Mouse (Mus musculus): ENCODE data around the gene Gsta4.
"Not testable (repeated sequence)": the region's sequence is repeated elsewhere in the genome, so short reads cannot be mapped to it uniquely, and the experiment has no call there.

The Gsta4 gene

DNA sequence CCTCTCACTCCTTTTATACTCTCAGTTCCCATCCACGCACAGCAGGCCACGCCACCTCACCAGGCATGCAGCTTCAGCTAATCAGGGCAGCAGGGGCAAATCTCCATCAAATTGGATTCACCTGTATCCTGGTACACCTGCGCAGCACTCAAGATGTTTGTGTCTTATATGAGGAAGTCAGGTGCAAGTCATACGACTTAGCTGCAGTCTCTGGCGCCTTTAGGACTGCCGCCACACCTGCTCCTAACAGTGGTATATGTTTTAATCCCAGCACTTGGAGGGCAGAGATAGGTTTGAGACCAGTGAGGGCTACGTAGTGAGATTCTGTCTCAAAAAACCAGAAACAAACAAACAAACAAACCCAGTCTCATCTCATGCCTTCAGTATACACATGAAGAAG is at the start of gene Gsta4:
Gene Gsta4 (plus strand): TSS at position 301 of the 400 bp plus-strand sequence.
- not testable (repeated sequence) for DNase-seq

DNA sequence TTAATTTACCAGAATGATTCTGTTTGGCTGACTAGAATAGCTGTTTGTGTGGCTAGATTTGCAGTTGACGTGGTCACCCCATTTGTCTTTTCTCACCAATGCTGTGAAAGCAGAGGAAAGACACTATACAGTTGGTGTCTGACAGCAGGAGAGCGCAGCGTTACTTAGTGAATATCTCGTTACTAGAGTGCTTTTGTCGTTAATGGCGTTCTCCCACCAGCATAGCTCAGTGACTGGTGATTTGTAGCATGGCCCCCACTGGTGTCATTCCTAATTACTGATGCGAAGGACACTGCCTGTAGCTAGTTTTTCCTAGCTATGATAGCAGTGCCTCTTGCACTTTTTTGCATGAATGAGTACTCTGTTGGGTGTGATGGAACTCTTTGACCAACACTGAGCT is 46.9 kb upstream of the Gsta4 start:
- no peak for DNase-seq

DNA sequence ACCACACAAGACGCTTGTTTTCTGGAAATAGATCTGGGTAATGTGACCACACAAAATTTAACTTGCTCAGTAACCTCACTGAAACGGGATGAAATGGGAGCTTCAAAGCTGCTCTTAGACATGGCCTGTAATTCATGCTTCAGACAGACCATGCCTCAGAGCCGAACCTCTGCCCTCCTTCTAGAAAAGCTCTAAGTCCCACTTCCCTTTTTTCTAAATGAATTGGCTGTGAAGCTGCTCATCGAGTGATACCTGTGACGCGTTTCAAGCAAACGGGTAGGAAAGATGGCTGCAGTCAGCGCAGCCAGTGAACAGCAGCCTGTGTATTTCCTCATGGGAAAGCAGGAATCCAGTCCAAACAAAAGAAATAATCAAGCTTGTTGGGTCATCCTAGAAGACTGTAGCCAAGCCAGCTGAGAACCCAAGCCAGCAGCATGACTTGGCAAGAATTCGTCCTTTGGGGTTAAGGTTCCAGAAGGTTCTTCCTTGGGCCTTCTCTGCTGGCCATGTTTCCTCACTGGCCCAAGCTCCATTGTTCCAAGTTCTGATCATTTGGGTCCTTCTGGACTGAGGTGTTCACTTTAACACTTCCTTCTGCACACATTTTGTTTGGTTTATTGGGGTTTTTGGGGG is 44.4 kb upstream of the Gsta4 start:
- DNase-seq, result no peak

DNA sequence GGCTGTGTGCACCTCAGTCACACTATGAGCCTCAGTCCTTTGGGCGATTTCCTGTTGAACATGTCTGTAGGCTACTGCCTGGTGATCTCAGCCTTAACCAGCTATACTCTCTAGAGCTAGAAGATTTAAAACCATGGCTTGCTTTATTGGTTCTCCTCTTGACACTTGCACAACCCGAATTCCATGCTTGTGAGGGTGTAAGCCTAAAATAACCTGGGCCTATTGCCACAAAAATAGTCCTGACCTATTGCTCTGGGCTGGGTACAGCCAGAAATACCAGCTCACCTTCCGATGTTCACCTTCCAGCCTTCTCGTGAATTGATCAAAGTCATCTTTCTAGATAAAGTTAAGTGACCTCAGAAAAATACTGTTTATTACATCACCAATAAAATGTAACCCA is 43.1 kb upstream of the Gsta4 start:
- DNase-seq, result peak; percentile 43 to 64

DNA sequence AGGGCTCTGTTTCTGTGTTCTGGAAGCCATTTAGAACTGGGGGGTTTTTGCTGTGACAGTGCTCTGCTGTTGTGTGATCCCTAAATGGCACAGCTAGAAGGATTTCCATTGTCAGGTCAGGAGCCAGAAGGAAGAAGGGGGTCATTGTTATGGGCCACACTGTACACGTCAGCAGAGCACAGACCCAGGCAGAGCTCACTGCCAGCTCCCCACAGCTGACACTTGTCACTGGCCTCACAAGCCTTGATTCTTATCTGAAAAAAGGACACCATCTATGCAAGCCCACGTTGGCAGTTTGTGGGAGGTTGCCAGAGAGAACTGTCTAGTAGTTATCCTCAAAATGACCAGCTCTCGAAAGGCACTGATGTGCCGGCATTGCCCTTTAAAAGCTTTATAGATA is 36.5 kb upstream of the Gsta4 start:
- no peak for DNase-seq

DNA sequence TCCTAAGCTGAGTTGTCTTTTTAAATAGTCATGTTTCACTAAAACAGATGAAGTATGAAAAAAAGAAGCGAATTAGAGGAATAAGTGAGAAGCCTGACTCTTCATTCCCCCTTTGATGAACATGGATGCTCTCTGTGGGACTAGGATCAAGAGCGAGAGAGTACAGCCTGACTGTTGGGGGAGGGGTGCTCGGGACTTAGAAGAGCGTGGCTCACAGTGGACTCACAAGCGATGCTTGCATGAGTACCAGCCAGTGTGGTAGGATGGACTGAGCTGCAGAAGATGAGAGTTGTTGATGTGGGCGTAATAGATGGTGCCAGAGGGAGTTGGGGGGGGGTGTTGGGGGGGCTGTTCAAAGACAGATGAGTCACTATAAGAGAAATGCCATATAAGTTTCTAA is 35.9 kb upstream of the Gsta4 start:
- DNase-seq, result no peak

DNA sequence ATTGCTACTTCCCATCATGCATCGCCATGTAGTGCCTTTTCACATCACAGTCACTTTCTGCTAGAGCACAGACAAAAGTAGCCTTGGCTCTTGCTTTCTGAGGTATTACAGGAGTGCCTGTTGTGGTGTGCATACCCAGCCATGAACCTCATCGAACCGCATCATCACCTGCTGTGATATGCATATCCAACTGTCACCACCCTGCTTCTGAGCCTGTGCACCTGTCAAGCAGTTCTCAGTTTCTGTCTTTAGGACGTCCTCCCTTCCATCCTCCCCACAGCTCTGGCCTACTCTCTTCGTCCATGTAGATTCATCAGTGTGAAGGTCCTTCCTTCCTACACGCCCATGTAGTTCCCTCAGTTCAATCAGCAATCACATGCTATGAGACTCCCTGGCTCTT is 34.4 kb upstream of the Gsta4 start:
- no peak for DNase-seq

DNA sequence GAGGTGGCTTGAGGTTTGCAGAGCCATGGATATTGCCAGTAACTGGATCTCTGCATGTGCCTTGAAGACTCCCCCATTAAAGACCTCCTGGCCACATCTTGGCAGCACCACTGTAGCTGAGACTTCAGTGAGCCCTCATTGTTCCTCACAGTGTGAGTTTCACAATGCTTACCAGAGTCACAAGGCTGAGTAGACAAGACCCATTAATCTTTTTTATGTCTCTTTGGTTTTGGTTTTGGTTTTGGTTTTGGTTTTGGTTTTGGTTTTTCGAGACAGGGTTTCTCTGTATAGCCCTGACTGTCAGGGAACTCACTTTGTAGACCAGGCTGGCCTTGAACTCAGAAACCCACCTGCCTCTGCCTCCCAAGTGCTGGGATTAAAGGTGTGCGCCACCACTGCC is 32.8 kb upstream of the Gsta4 start:
- DNase-seq, result not testable (repeated sequence)

DNA sequence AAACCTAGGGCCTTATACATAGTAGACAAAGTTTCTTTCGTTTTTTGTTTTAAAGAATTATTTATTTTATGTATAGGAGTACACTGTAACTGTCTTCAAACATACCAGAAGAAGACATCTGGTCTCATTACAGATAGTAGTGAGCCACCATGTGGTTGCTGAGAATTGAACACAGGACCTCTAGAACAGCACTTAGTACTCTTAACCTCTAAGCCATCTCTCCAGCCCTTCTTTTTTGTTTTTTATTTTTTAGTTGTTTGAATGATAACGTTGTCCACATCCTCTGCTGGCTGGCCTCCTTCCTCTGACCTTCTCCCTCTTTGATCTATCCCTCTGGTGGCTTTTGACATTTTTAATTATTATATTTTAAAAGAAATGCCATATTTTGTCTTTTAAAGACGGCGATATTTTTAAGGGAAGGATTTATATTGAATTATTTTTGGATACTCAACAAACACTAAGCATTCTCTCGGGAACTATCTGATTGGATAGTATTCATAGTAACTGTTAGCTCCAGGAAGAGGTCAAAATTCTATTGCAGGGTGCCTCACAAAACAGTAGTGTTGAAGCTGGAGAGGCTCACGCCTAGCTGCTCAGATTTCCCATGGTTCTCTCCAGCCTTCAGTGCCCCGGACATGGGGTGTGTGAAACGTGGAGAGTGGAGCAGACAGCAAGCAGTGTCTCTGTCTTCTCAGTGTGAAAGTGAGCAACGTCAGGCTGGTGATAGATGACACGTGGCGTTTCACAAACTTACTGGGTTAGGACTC is 28.2 kb upstream of the Gsta4 start:
- no peak for DNase-seq

DNA sequence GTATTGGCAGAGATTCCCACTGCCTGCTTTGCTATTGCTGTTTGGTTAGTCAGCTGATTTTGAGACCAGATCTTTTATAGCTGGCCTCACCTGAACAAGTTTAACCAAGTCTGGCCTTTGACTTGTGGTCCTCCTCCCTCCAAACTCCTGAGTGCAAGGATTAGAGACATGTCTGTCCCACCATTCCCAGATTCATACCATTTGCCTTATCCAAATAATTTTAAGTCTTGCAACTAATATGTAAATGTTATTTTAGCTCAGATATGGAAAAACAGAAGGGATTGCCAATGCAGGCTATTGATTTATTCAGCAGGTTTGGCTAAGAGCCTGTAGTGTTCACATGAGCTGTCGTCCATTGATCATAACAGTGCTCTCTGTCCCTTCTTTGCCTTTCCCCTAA is 25.4 kb upstream of the Gsta4 start:
- no peak for DNase-seq

DNA sequence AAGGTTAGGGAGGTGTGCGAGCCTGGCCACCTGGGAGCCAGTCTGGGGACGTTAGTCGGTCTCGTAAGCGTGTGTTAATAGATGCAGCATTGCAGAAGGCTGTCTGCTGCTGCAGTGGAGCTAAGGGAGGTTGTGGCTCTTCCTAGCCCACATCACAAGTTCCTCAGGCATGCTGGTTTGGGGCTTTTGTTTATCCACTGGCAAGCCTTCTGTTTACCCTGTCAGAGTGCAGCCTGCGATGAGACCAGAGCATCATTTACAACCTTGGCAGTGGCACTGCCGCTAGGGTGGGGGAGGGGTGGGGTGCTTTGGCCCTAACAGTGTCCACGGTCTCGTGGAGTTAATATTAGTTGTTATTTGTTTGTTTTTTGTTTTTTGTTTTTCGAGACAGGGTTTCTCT is 19.3 kb upstream of the Gsta4 start:
- DNase-seq, result no peak

DNA sequence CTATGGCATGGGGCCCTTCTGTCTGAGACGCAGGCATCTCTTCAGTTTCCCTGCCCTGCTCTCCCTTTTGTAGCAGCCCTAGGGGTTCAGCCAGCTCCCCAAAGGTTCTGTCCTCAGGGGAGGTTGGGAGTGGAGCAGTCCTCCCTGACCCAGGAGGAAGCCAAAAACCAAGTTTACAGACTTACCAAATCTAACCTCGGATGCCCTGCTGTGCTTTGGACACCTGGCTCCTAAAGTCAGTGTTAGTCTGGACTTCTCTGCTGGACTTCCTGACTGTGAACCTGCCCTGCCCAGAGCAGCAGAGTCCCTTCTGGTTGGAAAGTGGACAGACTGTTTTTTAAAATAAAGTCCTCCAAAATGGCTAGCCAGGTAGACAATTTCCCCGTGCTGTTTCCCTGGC is 17.8 kb upstream of the Gsta4 start:
- DNase-seq, result no peak

DNA sequence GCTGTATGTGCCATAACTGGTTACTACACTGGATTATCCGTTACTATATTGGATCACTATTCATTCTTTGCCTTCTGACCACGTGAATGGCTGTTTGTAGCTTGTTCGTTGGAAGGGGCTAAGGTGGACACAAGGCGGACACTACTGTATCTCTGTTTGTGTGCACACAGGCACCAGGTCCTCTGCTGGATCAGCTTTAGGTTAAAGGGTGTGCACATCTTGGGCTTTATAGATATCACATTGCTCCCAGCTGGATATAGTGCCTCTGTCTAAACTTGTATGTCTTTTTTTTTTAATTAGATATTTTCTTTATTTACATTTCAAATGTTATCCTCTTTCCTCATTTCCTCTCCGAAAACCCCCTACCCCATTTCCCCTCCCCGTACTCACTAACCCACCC is 17.1 kb upstream of the Gsta4 start:
- DNase-seq, result no peak

DNA sequence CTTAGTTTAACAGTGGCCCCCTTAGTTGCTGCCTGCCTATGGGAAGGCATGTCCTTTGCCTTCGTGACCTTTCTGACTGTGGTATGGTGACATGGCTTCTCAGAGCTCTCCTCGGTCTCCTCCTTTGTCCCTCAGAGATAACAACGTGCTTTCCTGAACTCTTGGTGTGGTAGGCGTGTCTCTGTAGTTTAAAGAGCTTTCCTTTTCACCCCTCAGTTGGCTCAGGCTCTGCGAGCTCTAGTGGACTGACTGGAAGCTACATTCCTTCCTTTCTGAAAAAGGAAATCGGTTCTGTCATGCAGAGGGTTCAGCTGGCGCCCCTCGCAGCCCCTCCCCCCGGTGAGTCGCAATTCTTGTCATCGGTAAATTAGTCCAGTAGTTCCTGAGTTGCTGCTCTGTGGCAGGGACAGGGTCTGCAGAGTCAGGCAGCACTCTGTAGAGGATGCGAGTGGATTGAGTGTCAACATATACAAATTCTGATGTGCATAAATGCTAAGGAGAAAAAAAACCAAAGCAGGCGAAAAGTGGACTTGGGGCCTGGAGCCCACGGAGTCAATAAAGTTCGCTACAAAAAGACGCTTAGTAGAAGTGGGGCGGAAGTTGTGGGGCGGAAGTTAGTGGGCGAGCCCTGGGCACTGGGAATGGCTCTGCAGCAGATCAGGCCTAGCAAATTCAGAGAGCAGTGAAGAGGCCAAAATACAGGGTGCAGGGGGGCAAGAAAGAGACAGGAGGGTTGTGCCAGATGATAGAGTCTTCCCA is 15.7 kb upstream of the Gsta4 start:
- no peak for DNase-seq

DNA sequence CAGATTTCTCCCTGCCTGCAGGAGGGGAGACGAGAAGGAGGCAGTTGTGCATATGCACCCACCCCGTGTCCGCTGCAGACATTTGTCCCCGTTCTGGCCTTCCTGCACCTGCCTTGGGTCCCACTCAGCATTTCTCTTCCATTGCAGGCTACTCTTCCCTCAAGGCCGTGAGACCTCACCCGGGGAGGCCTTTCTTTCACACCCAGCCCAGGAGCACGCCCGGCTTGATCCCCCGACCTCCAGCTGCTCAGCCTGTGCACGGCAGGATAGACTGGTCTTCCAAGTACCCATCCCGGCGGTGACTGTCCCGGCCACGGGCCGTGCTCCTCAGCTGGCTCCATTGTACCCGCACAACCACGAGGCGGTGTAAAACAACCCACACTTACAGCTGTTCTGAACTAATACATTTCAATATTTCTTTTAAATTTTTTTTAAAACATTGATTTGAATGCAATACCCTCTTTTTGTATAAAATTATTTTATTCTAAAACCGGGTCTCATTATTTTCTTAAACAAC is 15.1 kb upstream of the Gsta4 start:
- no peak for DNase-seq

DNA sequence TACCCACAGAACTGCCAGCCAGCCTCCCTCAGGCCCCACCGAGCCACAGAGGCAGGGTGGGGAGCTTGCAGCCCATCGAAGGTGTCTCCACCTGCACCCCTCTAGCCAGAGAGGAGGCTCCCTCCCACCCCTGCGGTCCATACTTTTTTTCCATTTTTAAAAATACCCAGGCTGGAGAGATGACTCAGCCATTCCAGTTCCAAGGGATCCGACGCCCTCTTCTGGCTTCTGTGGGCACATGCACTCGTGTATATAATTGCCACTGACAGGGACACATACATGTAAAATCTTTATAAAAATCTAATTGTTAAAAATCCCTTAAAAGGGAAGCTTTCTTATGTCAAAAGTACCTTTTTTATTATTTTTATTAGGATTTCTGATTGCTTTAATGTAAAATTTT is 13.7 kb upstream of the Gsta4 start:
- no peak for DNase-seq

DNA sequence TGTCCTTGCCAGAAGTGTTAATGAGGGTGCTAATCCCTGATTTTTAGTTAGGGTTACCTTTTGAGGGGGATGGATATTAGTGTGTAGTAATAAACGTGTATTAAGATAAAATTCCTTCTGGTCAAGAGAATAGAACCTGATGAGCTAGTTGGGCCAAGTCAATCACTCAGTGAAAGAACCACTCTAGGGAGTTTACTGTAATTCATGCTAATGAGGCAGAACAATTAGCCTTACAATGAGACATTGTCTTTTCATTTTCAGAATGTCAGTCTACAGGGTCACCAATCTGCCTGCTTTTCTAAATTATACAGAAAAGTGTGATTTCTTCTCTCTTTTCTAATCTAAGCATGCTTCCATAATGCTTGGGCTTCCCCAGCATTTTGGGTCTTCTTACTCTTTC is 8.6 kb upstream of the Gsta4 start:
- DNase-seq, result no peak

DNA sequence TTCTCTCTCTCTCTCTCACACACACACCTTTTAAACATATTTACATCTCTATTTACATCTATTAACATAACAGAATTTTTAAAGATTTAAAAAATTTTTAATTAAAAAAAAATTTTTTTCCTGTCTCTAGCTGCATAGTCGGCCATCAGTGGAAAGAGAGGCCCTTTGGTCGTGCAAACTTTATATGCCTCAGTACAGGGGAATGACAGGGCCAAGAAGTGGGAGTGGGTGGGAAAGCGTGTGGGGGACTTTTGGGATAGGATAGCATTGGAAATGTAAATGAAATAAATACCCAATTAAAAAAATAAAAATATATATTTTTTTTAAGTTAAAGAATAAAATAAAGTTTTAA is 7.7 kb upstream of the Gsta4 start:
- not testable (repeated sequence) for DNase-seq

DNA sequence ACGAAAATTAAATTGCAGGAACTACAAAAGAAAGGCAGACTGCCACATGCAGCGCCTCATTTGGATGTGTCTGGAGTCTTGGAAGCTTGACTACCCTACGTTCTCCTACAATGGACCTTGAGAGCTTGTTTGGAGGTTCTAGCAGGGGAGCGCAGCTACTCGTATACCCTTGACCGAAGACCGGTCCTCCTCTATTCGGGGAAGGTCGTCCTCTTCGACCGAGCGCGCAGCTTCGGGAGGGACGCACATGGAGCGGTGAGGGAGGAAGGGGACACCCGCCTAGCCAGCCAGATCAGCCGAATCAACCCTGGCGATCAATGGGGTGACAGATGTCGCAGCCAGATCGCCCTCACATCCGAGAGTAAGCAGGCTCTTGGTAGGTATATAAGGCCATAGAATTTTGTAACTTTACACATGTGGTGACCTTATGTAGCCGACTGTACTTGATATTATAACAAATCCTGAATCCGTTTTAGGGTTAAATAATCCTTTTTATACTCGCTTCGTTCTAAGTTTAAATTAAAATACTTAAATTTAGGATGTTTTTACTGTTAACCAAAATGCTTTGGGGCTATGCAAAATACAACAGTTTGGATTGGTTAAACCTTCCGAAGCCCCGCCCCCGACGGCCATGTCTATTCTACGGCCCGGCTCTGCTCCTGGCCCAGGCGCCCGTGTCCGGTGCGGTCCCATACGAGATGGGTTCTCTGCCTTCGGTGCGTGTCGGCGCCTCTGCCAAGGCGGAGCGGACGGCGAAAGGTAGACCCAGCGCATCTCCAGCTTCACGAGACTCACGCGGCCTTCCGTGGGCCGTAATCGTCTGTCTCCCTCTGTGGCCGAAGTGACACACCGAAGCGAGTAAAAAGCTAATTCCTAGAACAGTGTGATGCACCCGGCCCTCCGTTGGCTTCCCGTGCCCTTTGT is 7.0 kb upstream of the Gsta4 start:
- peak; percentile 94 to 95 for DNase-seq

DNA sequence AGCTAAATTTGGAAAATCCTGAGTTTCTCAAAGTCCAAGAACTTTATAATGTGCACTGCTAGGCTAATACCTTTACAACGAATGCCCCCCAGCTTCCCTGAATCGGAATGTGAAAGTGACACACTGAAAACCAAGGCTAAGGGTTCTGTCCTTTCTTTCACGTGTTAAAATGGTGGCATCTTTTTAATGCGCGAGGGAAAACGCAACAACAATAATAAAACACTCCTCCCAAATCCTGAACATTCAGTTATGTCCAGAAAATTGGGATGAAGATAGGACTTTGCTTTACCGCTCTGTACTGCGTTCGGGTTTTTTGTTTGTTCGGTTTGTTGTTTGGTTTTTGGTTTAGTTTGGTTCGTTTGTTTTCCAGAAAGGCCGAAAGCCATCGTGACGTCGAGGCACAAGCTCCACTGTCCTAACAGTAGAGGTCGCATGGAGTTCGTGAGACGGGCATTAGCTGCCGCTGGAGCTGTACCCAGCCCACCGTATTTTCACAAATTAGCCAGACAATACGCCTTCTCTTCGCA is 6.3 kb upstream of the Gsta4 start:
- DNase-seq, result peak; percentile 66 to 76

DNA sequence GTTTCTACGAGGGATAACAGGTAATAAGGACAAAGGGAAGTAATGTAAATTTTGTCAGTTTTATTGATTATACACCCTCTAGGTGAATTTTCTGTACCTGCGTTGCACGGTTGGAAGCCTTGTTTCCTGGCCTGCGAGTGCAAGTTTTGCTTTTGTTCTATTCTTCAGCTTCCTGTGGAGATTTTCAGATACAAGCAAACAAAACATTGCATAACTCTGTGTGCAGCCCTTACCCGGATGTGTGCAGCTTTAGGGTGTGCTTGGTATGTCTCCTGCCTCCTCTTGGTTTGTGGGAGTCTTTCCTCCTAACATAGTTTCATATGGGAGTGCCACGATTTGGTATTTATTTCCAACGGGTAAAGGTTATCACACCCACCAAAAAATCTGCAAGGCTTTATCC is 5.7 kb upstream of the Gsta4 start:
- DNase-seq, result peak; percentile 48 to 66

DNA sequence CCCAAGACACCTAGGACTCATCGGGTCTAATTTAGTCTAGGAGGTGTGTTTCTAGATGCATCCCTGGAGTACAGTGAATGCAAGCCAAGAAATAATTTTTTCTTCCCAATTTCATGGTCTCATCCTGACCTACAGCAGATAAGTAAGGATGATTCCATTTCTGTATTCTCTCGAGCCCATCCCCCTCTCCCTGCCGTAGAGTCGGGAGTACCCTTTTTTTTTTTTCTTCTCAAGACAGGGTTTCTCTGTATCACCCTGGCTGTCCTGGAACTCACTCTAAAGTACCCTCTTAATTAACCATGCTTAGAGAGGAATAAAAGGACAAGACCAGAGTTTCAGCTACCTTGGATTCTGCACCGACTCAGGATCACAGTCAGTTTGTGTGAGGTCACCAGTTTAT is 4.4 kb upstream of the Gsta4 start:
- no peak for DNase-seq

DNA sequence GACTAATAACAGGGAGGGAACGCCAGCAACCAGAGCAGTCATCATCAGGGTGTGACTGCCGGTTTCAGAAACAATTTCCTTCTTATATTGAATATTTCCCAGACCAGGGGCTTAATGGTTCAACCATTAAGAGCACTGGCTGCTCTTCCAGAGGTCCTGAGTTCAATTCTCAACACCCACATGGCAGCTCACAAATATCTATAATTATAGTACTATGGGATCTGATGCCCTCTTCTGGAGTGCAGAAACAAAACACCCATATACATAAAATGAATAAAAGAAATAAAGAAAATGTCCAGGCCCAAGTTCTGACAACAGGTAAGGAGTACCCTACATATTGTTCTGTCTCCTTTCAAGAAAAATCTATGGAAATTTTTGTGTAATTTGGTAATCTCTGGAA is 3.5 kb upstream of the Gsta4 start:
- DNase-seq, result no peak

Measured in lung, adult 18-20 months (tissue).